Mouse (Mus musculus): ENCODE results near the gene Gpr179. TPM values are rescaled to one million over a fixed set of nuclear protein-coding genes. Genes with fewer than 3 reads are reported as not detected.
A peak's percentile ranks its signal among the peaks of the same experiment; 100 is the strongest.
"Not testable (repeated sequence)": the region's sequence is repeated elsewhere in the genome, so short reads cannot be mapped to it uniquely, and the experiment has no call there.

Gpr179 gene
- total and polyA plus RNA-seq, 2 experiments = not detected

GRCm38 (mm10) chr11:97362943-97363643 is 11.2 kb upstream of the Gpr179 start:
- DNase-seq (ENCODE audit: extremely low read depth, low read depth, low spot score) = peak; percentile 69
- H3K4me3 ChIP-seq (ENCODE audit: insufficient read depth, low read depth, low read length) = peak overlapping the region; percentile 96
- peak overlapping the region; percentile 93 for H3K9ac ChIP-seq (ENCODE audit: low read depth, low read length)
- peak overlapping the region; percentile 77 for H3K27ac ChIP-seq (replicated peaks; ENCODE audit: insufficient read depth, low read depth, low read length)
- no peaks in the 10 kb centered on the region for H3K27me3 ChIP-seq (ENCODE audit: control insufficient read depth, insufficient read depth, low read length)
- peaks cover 15% of the 10 kb centered on the region for H3K4me1 ChIP-seq (ENCODE audit: control insufficient read depth, insufficient read depth, low read length)
- under 1% methylated on average over 49 of the region's 49 CpGs for WGBS
- peaks cover 39% of the 10 kb centered on the region for H3K79me2 ChIP-seq (ENCODE audit: control insufficient read depth, insufficient read depth, low read length)
- no peaks in the 10 kb centered on the region for H3K36me3 ChIP-seq (ENCODE audit: control insufficient read depth, insufficient read depth, low read length)
- no peak for TF ChIP-seq POLR2A (IDR thresholded peaks at IDR 0.05; ENCODE audit: extremely low read depth, insufficient read depth, low read length)
- TF ChIP-seq CTCF (IDR thresholded peaks at IDR 0.05; ENCODE audit: low read depth, low read length) = no peak

GRCm38 (mm10) chr11:97362649-97362942 is 10.7 kb upstream of the Gpr179 start:
- Histone ChIP-seq H3K4me1 (ENCODE audit: control insufficient read depth, insufficient read depth, low read length) (peaks cover 11% of the 10 kb centered on the region), H3K9ac (ENCODE audit: low read depth, low read length) (peak overlapping the region; percentile 93), H3K79me2 (ENCODE audit: control insufficient read depth, insufficient read depth, low read length) (peaks cover 37% of the 10 kb centered on the region), H3K27me3 (ENCODE audit: control insufficient read depth, insufficient read depth, low read length) (no peaks in the 10 kb centered on the region), H3K36me3 (ENCODE audit: control insufficient read depth, insufficient read depth, low read length) (no peaks in the 10 kb centered on the region), H3K27ac (replicated peaks; ENCODE audit: insufficient read depth, low read depth, low read length) (peak overlapping the region; percentile 77), H3K4me3 (ENCODE audit: insufficient read depth, low read depth, low read length) (peak overlapping the region; percentile 96)
- TF ChIP-seq CTCF (IDR thresholded peaks at IDR 0.05; ENCODE audit: low read depth, low read length) = no peak
- no peak for TF ChIP-seq POLR2A (IDR thresholded peaks at IDR 0.05; ENCODE audit: extremely low read depth, insufficient read depth, low read length)
- DNase-seq (ENCODE audit: extremely low read depth, low read depth, low spot score) = no peak
- WGBS = 1% methylated on average over 33 of the region's 39 CpGs

GRCm38 (mm10) chr11:97361948-97362648 is 10.2 kb upstream of the Gpr179 start, which contains the start of gene Socs7:
Socs7 (plus strand) TSS chr11:97362551.
- Histone ChIP-seq H3K27me3 (ENCODE audit: control insufficient read depth, insufficient read depth, low read length) (no peaks in the 10 kb centered on the region), H3K9ac (ENCODE audit: low read depth, low read length) (peak within 1 kb of the TSS; percentile 93), H3K4me1 (ENCODE audit: control insufficient read depth, insufficient read depth, low read length) (peaks cover 11% of the 10 kb centered on the region), H3K4me3 (ENCODE audit: insufficient read depth, low read depth, low read length) (peak within 1 kb of the TSS; percentile 96), H3K27ac (replicated peaks; ENCODE audit: insufficient read depth, low read depth, low read length) (peak within 1 kb of the TSS; percentile 77), H3K36me3 (ENCODE audit: control insufficient read depth, insufficient read depth, low read length) (no peaks in the 10 kb centered on the region), H3K79me2 (ENCODE audit: control insufficient read depth, insufficient read depth, low read length) (peaks cover 34% of the 10 kb centered on the region)
- DNase-seq (ENCODE audit: extremely low read depth, low read depth, low spot score) = peak; percentile 71
- WGBS = under 1% methylated on average over 60 of the region's 81 CpGs
- TF ChIP-seq CTCF (IDR thresholded peaks at IDR 0.05; ENCODE audit: low read depth, low read length) = no peak
- 0 out of 2 replicates have a peak, but pooled peaks have one; percentile 18 for TF ChIP-seq POLR2A (IDR thresholded peaks at IDR 0.05; ENCODE audit: extremely low read depth, insufficient read depth, low read length)

GRCm38 (mm10) chr11:97357663-97358062 is 5.8 kb upstream of the Gpr179 start:
- not testable (repeated sequence) for H3K9ac ChIP-seq (ENCODE audit: low read depth, low read length); H3K27ac ChIP-seq (replicated peaks; ENCODE audit: insufficient read depth, low read depth, low read length); H3K79me2 ChIP-seq (ENCODE audit: control insufficient read depth, insufficient read depth, low read length); H3K4me1 ChIP-seq (ENCODE audit: control insufficient read depth, insufficient read depth, low read length); H3K36me3 ChIP-seq (ENCODE audit: control insufficient read depth, insufficient read depth, low read length); H3K4me3 ChIP-seq (ENCODE audit: insufficient read depth, low read depth, low read length); H3K27me3 ChIP-seq (ENCODE audit: control insufficient read depth, insufficient read depth, low read length)
- peak; percentile 80 for TF ChIP-seq CTCF (IDR thresholded peaks at IDR 0.05; ENCODE audit: low read depth, low read length)
- peak; percentile 62 for DNase-seq (ENCODE audit: extremely low read depth, low read depth, low spot score)
- 15% methylated on average over 6 of the region's 6 CpGs for WGBS

GRCm38 (mm10) chr11:97355247-97355646 is 3.4 kb upstream of the Gpr179 start:
- H3K27ac ChIP-seq (replicated peaks; ENCODE audit: insufficient read depth, low read depth, low read length) = no peak overlapping the region
- H3K27me3 ChIP-seq (ENCODE audit: control insufficient read depth, insufficient read depth, low read length) = no peaks in the 10 kb centered on the region
- no peak overlapping the region for H3K4me3 ChIP-seq (ENCODE audit: insufficient read depth, low read depth, low read length)
- H3K4me1 ChIP-seq (ENCODE audit: control insufficient read depth, insufficient read depth, low read length) = no peaks in the 10 kb centered on the region
- no peaks in the 10 kb centered on the region for H3K79me2 ChIP-seq (ENCODE audit: control insufficient read depth, insufficient read depth, low read length)
- WGBS = 91% methylated on average over 7 of the region's 7 CpGs
- H3K36me3 ChIP-seq (ENCODE audit: control insufficient read depth, insufficient read depth, low read length) = no peaks in the 10 kb centered on the region
- no peak for TF ChIP-seq CTCF (IDR thresholded peaks at IDR 0.05; ENCODE audit: low read depth, low read length)
- TF ChIP-seq POLR2A (IDR thresholded peaks at IDR 0.05; ENCODE audit: extremely low read depth, insufficient read depth, low read length) = no peak
- no peak overlapping the region for H3K9ac ChIP-seq (ENCODE audit: low read depth, low read length)
- DNase-seq (ENCODE audit: extremely low read depth, low read depth, low spot score) = no peak

- no peak for TF ChIP-seq CTCF (IDR thresholded peaks at IDR 0.05; ENCODE audit: low read depth, low read length)
- TF ChIP-seq POLR2A (IDR thresholded peaks at IDR 0.05; ENCODE audit: extremely low read depth, insufficient read depth, low read length) = no peak
- Histone ChIP-seq H3K27me3 (ENCODE audit: control insufficient read depth, insufficient read depth, low read length) (no peaks in the 10 kb centered on the region), H3K4me3 (ENCODE audit: insufficient read depth, low read depth, low read length) (no peak overlapping the region), H3K36me3 (ENCODE audit: control insufficient read depth, insufficient read depth, low read length) (no peaks in the 10 kb centered on the region), H3K27ac (replicated peaks; ENCODE audit: insufficient read depth, low read depth, low read length) (no peak overlapping the region), H3K4me1 (ENCODE audit: control insufficient read depth, insufficient read depth, low read length) (no peaks in the 10 kb centered on the region), H3K9ac (ENCODE audit: low read depth, low read length) (no peak overlapping the region), H3K79me2 (ENCODE audit: control insufficient read depth, insufficient read depth, low read length) (no peaks in the 10 kb centered on the region)
- DNase-seq (ENCODE audit: extremely low read depth, low read depth, low spot score) = no peak
- 86% methylated on average over 2 of the region's 2 CpGs for WGBS
Measured at GRCm38 (mm10) chr11:97354646-97355045, 2.8 kb upstream of the Gpr179 start.
